35 mouse cellular contexts compared by ENCODE assay signal in the genomic region with DNA sequence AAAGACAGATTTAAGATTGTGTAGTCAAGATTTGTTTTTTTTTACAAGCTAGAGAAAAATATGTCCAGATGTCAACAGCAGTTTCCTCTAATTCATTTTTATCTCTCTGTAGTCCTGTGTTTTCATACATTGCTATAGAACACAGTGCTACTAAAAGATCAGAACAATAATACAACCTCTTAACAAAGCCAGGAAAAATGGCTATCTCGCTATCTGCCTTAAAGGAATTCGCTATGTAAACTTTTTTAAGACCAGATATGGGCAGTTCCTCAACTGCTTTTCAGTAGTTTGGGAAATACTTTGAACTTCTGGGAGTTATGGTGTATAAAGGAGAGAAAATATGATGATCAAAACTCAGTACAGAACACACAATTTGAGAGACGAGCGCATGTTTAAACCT.
"Had no signal": no experiment of that assay in that cellular context is flagged by ENCODE, and none has a peak within 500 bp of the region (broad histone marks: within the 10 kb centered on the region; RNA-seq: fewer than 3 reads in every experiment).

No protein-coding gene starts in this region.

- H3K27me3 ChIP-seq: heart, embryonic 12.5 days; heart, embryonic 13.5 days; heart, embryonic 15.5 days; hindbrain, embryonic 15.5 days; intestine, embryonic 15.5 days had no signal

- H3K9me3 ChIP-seq: heart, embryonic 10.5 days; heart, embryonic 12.5 days; heart, embryonic 13.5 days; heart, embryonic 15.5 days; hindbrain, embryonic 10.5 days; hindbrain, embryonic 12.5 days; hindbrain, embryonic 13.5 days; hindbrain, embryonic 15.5 days; intestine, embryonic 15.5 days; kidney, embryonic 15.5 days had no signal

- H3K9ac ChIP-seq: heart, embryonic 12.5 days; heart, embryonic 13.5 days; heart, embryonic 15.5 days; hindbrain, embryonic 12.5 days; hindbrain, embryonic 13.5 days; hindbrain, embryonic 14.5 days; hindbrain, embryonic 15.5 days; intestine, embryonic 15.5 days; kidney, embryonic 15.5 days had no signal

- ATAC-seq: hindbrain, embryonic 16.5 days; hindbrain, postnatal 0 days; inflammation-experienced regulatory T-cells, adult 6 months; intestine, embryonic 15.5 days; intestine, embryonic 16.5 days; intestine, postnatal 0 days had no signal

- H3K4me1 ChIP-seq: heart, embryonic 10.5 days; heart, embryonic 12.5 days; heart, embryonic 13.5 days; heart, embryonic 15.5 days; hindbrain, embryonic 12.5 days; intestine, embryonic 15.5 days; kidney, embryonic 15.5 days had no signal

- H3K4me3 ChIP-seq: heart, adult 2 months; heart, embryonic 10.5 days; heart, embryonic 12.5 days; heart, embryonic 13.5 days; heart, embryonic 15.5 days; hindbrain, embryonic 10.5 days; hindbrain, embryonic 12.5 days; hindbrain, embryonic 13.5 days; hindbrain, embryonic 15.5 days; intestine, embryonic 15.5 days; kidney, embryonic 15.5 days; layer of hippocampus, adult 2 months had no signal

- H3K27ac ChIP-seq: heart, adult 2 months; heart, embryonic 10.5 days; heart, embryonic 13.5 days; heart, embryonic 15.5 days; hindbrain, embryonic 10.5 days; hindbrain, embryonic 12.5 days; hindbrain, embryonic 13.5 days; hindbrain, embryonic 14.5 days; hindbrain, embryonic 15.5 days; hindbrain, postnatal 0 days; intestine, embryonic 15.5 days; kidney, embryonic 15.5 days; layer of hippocampus, adult 2 months had no signal

- DNase-seq: heart, adult 18-20 months; heart, adult 2 months; heart, postnatal 10 days; heart, postnatal 14 days; heart, postnatal 36 days; heart, postnatal 4 days; kidney, adult 11 months; kidney, adult 18-20 months; kidney, adult 2 months; kidney, adult 8-10 months; kidney, adult 9 months; kidney, postnatal 10 days; kidney, postnatal 14 days; kidney, postnatal 36 days; kidney, postnatal 4 days; layer of hippocampus, adult 9-11 months; layer of hippocampus, postnatal 36 days had no signal

- H3K4me2 ChIP-seq: heart, embryonic 11.5 days; heart, embryonic 12.5 days; heart, embryonic 13.5 days; heart, embryonic 15.5 days; hindbrain, embryonic 12.5 days; hindbrain, embryonic 13.5 days; hindbrain, embryonic 14.5 days; hindbrain, embryonic 15.5 days; intestine, embryonic 15.5 days; kidney, embryonic 15.5 days had no signal

- H3K36me3 ChIP-seq: heart, embryonic 10.5 days; heart, embryonic 12.5 days; heart, embryonic 13.5 days; heart, embryonic 15.5 days; hindbrain, embryonic 10.5 days; hindbrain, embryonic 12.5 days; hindbrain, embryonic 13.5 days; hindbrain, embryonic 15.5 days; intestine, embryonic 15.5 days; kidney, embryonic 15.5 days had no signal
